Mouse (Mus musculus) myocyte (in vitro differentiated cells): ENCODE measurements at regions not wholly inside any gene's neighbourhood (a gene's known extent, or its start where the extent isn't known, plus 50 kb on each side); places are given as distances from the start of the nearest gene placed in this dataset.

Experiments used
- H3K27me3 ChIP-seq: one replicate; pipeline ENCODE4 v1.6.1; 2011; ENCODE audit not compliant: control insufficient read depth, insufficient read depth, insufficient read length
- H3K36me3 ChIP-seq: one replicate; pipeline ENCODE4 v1.6.1; 2011; ENCODE audit not compliant: control insufficient read depth, insufficient read depth
- H3K4me2 ChIP-seq: one replicate; pipeline ENCODE4 v1.6.1; 2011; ENCODE audit warnings: low read depth, control low read depth
- H3K4me3 ChIP-seq: one replicate; pipeline ENCODE4 v1.5.1; 2011; ENCODE audit warnings: mild to moderate bottlenecking, control low read depth, moderate library complexity
- H3K79me2 ChIP-seq: one replicate; pipeline ENCODE4 v1.6.1; 2011; ENCODE audit not compliant: control insufficient read depth, insufficient read depth
- H3ac ChIP-seq: one replicate; pipeline ENCODE4 v1.6.1; 2011; ENCODE audit not compliant: control insufficient read depth, insufficient read length
- CEBPB ChIP-seq: IDR thresholded peaks from 2 replicates; pipeline ENCODE4 v1.6.1; 2011; ENCODE audit warnings: mild to moderate bottlenecking, moderate library complexity; ENCODE audit not compliant: poor library complexity, insufficient read depth, severe bottlenecking
- E2F4 ChIP-seq: IDR thresholded peaks from one replicate; pipeline ENCODE4 v1.6.1; 2011; ENCODE audit warnings: mild to moderate bottlenecking, control low read depth, moderate library complexity; ENCODE audit not compliant: insufficient read depth
- MAX ChIP-seq: IDR thresholded peaks from one replicate; pipeline ENCODE4 v1.6.1; 2011; ENCODE audit warnings: low read depth, mild to moderate bottlenecking, control low read depth
- MYOD1 ChIP-seq, 3 experiments: IDR thresholded peaks; one replicate each; pipeline ENCODE4 v1.6.1; 2011; ENCODE audit warnings: control low read depth in 2 of 3, low read depth in 2 of 3, mild to moderate bottlenecking in 2 of 3, moderate library complexity in 1 of 3; ENCODE audit not compliant: insufficient read length in 2 of 3, control insufficient read depth in 1 of 3
- MYOG ChIP-seq, 3 experiments: IDR thresholded peaks; one replicate each; pipeline ENCODE4 v1.6.1; 2011; ENCODE audit warnings: control low read depth in 2 of 3, low read depth in 2 of 3, mild to moderate bottlenecking in 2 of 3; ENCODE audit not compliant: insufficient read length in 2 of 3, control insufficient read depth in 1 of 3, insufficient read depth in 1 of 3
- POLR2A ChIP-seq: IDR thresholded peaks from one replicate; pipeline ENCODE4 v1.6.1; 2011; ENCODE audit warnings: low read depth, mild to moderate bottlenecking, control low read depth, moderate library complexity; ENCODE audit not compliant: insufficient read length
- POLR2AphosphoS2 ChIP-seq: IDR thresholded peaks from one replicate; pipeline ENCODE4 v1.6.1; 2011; ENCODE audit warnings: low read depth, control low read depth; ENCODE audit not compliant: insufficient read length
- REST ChIP-seq: IDR thresholded peaks from one replicate; pipeline ENCODE4 v1.6.1; 2011; ENCODE audit warnings: mild to moderate bottlenecking, control low read depth, moderate library complexity; ENCODE audit not compliant: insufficient read depth, insufficient read length
- SRF ChIP-seq: IDR thresholded peaks from one replicate; pipeline ENCODE4 v1.6.1; 2011; ENCODE audit warnings: low read depth; ENCODE audit not compliant: control insufficient read depth, insufficient read length
- TCF12 ChIP-seq: IDR thresholded peaks from one replicate; pipeline ENCODE4 v1.6.1; 2011; ENCODE audit warnings: mild to moderate bottlenecking, control low read depth; ENCODE audit not compliant: poor library complexity, insufficient read depth, severe bottlenecking
- TCF3 ChIP-seq: IDR thresholded peaks from one replicate; pipeline ENCODE4 v1.6.1; 2011; ENCODE audit warnings: low read depth, control low read depth; ENCODE audit not compliant: insufficient read length
- USF1 ChIP-seq: IDR thresholded peaks from one replicate; pipeline ENCODE4 v1.6.1; 2011; ENCODE audit warnings: low read depth, mild to moderate bottlenecking, control low read depth, moderate library complexity

DNA sequence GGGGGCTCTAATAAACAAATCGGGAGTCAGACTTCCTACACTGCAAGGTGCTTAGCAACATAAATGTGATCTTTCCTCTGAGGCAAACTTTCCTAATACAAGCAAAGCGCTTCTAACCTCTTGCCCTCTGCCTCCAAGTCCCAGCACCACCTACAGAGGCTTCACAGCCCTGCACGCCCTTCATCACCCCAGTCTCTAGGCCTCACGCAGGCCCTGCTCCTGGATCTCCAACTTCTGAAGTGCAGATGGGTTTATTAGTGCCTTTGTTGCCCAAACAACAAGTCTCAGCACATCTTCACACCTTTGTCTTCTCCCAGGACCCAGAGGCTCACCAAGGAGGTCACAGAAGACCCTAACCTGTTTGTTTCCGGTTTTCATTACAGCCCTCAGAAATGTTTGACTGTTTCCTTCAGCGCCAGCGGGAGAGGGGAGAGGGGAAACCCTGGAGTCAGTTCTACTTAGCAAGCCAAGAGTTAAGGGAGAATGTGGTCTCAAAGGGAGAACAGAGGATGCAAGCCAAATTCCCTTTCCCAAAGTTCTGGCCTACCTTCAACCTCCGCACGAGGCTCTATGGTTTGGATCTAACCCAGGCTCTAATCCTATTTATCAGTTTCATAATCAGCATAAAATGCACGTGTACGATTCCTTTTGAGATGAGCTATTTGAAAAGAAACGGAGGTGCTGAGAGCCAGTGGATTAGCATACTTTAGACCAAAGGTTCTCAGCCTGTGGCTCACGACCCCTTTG is 244.9 kb upstream of the Smim15 start:
- Histone ChIP-seq H3K27me3 (no peaks in the 10 kb centered on the region), H3K36me3 (no peaks in the 10 kb centered on the region), H3K79me2 (peaks cover 30% of the 10 kb centered on the region), H3K4me3 (no peak overlapping the region), H3K4me2 (no peak overlapping the region), H3ac (no peak overlapping the region)
- no peak for TF ChIP-seq MAX
- TF ChIP-seq USF1: no peak
- TF ChIP-seq TCF3: no peak
- no peak for TF ChIP-seq CEBPB
- TF ChIP-seq MYOD1 (IDR thresholded peaks at IDR 0.05; ENCODE audit: control insufficient read depth in 1 of 3, insufficient read length in 2 of 3, low read depth in 2 of 3): no peak
- no peak for TF ChIP-seq POLR2A

DNA sequence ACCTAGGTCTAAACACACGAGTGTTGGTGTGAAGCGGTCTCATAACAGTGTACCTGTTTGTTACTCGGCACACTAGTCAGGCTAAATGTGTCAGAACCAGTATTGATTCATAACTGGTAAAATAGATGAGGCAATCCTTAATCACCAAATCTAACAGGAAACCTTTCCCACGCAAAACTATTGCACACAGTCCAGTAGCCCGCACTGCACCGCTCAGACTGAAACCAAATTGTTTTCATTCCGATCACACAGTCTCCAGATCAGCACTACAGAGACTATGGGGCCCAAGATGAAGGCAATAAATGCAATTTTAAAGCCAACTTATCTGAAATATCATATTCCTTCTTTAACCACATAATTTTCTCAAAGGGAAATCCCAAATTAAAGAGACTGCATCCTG is 246.1 kb upstream of the Smim15 start:
- Histone ChIP-seq H3K36me3 (no peaks in the 10 kb centered on the region), H3K4me3 (no peak overlapping the region), H3K79me2 (peaks cover 33% of the 10 kb centered on the region), H3ac (no peak overlapping the region), H3K4me2 (no peak overlapping the region), H3K27me3 (no peaks in the 10 kb centered on the region)
- TF ChIP-seq SRF: no peak
- no peak for TF ChIP-seq POLR2AphosphoS2
- no peak for TF ChIP-seq E2F4
- TF ChIP-seq MYOD1 (IDR thresholded peaks at IDR 0.05; ENCODE audit: control insufficient read depth in 1 of 3, insufficient read length in 2 of 3, low read depth in 2 of 3): no peak
- no peak for TF ChIP-seq REST
- TF ChIP-seq POLR2A: no peak
- no peak for TF ChIP-seq CEBPB
- TF ChIP-seq USF1: no peak
- TF ChIP-seq TCF12: no peak
- TF ChIP-seq MYOG (IDR thresholded peaks at IDR 0.05; ENCODE audit: control insufficient read depth in 1 of 3, insufficient read depth in 1 of 3, insufficient read length in 2 of 3, low read depth in 2 of 3): no peak
- no peak for TF ChIP-seq TCF3

DNA sequence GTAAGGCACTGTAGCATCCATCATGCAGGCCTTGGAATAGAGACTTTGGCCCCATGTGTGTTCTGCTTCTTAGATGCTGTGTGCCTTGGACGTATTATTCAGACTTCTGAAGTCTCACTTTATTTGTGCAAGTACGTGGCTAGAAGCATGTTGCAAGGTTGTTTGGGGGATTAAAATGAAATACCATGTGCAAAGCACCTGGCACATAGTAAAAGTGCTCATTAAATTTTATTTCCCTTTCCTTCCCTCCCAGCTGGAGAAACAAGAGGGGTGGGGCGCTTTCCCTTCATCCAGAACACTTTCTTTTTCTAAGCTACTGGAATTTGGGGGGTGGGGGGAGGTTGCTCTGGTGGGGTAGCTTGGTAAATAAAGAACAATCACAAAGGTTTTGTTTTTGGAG is 248.7 kb upstream of the Smim15 start:
- Histone ChIP-seq H3K27me3 (no peaks in the 10 kb centered on the region), H3K4me3 (no peak overlapping the region), H3ac (no peak overlapping the region), H3K36me3 (no peaks in the 10 kb centered on the region), H3K4me2 (no peak overlapping the region), H3K79me2 (peaks cover 43% of the 10 kb centered on the region)
- TF ChIP-seq CEBPB: no peak
- no peak for TF ChIP-seq MAX
- no peak for TF ChIP-seq POLR2A
- no peak for TF ChIP-seq REST

DNA sequence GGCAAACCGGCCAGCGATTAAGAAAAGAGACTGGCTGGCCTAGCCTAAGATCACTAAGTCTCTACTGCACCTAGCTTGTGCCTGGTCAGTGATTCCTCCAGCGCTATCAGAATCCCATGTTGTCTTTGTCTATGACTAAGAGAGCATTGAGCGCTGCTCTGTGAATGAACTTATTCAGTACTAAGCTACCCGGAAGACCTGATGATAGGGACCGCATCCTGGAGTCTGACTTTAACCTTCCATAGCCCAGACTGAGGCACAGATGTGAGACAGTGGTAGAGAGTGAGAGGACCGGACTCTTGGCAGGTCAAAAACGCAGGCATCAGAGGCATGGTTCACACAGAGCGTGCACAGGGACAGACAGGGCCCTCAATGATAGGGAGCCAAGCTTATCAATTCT is 252.5 kb upstream of the Smim15 start:
- no peak for TF ChIP-seq POLR2AphosphoS2
- TF ChIP-seq POLR2A: no peak
- no peak for TF ChIP-seq E2F4
- no peak for TF ChIP-seq MAX
- no peak for TF ChIP-seq MYOG (IDR thresholded peaks at IDR 0.05; ENCODE audit: control insufficient read depth in 1 of 3, insufficient read depth in 1 of 3, insufficient read length in 2 of 3, low read depth in 2 of 3)
- no peak for TF ChIP-seq TCF3
- no peak for TF ChIP-seq USF1
- no peak for TF ChIP-seq REST
- TF ChIP-seq CEBPB: no peak
- no peak for TF ChIP-seq TCF12
- no peak for TF ChIP-seq MYOD1 (IDR thresholded peaks at IDR 0.05; ENCODE audit: control insufficient read depth in 1 of 3, insufficient read length in 2 of 3, low read depth in 2 of 3)
- no peak overlapping the region for H3K4me2 ChIP-seq
- peaks cover 40% of the 10 kb centered on the region for H3K79me2 ChIP-seq
- no peaks in the 10 kb centered on the region for H3K27me3 ChIP-seq
- no peaks in the 10 kb centered on the region for H3K36me3 ChIP-seq
- H3K4me3 ChIP-seq: no peak overlapping the region
- H3ac ChIP-seq: no peak overlapping the region

DNA sequence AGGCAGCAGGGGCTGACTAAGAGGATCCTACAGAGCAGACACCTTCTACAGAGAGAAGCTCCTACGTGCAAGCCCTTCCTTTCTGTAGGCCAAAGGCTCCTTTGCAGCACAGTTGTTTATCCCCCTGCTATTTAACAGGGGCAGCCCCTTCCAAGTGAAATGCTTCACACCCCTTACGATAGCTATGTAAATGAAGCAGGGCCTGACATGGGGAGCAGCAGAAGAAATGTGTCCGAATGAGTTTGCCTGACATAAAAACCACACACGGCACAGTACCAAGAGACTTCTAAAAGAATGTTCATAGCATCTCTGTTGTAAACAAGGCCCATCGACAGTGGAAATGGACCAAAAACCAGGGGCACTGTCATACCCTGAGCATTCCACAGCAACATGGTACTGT is 259.3 kb upstream of the Smim15 start:
- Histone ChIP-seq H3K79me2 (peaks cover 6% of the 10 kb centered on the region), H3K4me3 (no peak overlapping the region), H3K4me2 (no peak overlapping the region), H3K36me3 (no peaks in the 10 kb centered on the region), H3K27me3 (no peaks in the 10 kb centered on the region), H3ac (no peak overlapping the region)
- no peak for TF ChIP-seq USF1
- TF ChIP-seq TCF3: no peak
- TF ChIP-seq POLR2A: no peak
- TF ChIP-seq REST: no peak
- TF ChIP-seq TCF12: no peak
- no peak for TF ChIP-seq SRF
- TF ChIP-seq MAX: no peak
- TF ChIP-seq CEBPB: no peak
- TF ChIP-seq E2F4: no peak
- TF ChIP-seq MYOG (IDR thresholded peaks at IDR 0.05; ENCODE audit: control insufficient read depth in 1 of 3, insufficient read depth in 1 of 3, insufficient read length in 2 of 3, low read depth in 2 of 3): no peak
- no peak for TF ChIP-seq POLR2AphosphoS2
- no peak for TF ChIP-seq MYOD1 (IDR thresholded peaks at IDR 0.05; ENCODE audit: control insufficient read depth in 1 of 3, insufficient read length in 2 of 3, low read depth in 2 of 3)
